In the genomic region with DNA sequence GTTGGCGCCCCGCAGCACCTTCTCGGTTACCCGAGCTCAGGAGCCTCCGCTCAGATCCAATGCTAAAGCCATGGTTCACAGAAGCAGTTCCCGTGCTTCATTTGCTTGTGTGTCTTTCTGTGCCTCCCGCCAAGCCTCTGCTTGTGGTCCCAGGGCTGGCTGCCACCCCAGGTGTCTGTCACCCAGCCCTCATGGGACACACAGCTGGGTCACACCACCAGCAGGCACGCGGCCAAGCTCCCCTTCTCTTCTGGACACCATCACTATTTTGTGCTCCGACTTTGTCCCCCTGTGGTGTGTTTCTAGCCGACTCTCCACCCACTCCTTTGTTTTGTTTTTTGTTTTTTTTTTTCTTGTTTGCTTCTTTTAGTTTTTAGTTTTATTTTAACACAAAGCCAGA, we compare ENCODE assay signal across 36 mouse cellular contexts. TPM values are rescaled to one million over a fixed set of nuclear protein-coding genes. Genes with fewer than 3 reads are reported as not detected.
DNase-seq lines count a peak whose midpoint lies in the region; ATAC-seq lines count a peak whose summit lies in the region.
"Had no signal": no experiment of that assay in that cellular context is flagged by ENCODE, and none has a peak within 500 bp of the region (broad histone marks: within the 10 kb centered on the region; RNA-seq: fewer than 3 reads in every experiment).

No protein-coding gene starts in this region.

- H3K4me2 ChIP-seq in hindbrain, embryonic 16.5 days (ENCODE audit: low read length): no peak overlapping the region
- H3K4me2 ChIP-seq: heart, embryonic 13.5 days; hindbrain, embryonic 14.5 days; limb, embryonic 15.5 days; liver, embryonic 13.5 days; midbrain, embryonic 13.5 days; stomach, embryonic 15.5 days had no signal

- DNase-seq in cerebellum, adult 9-10 months: peak; percentile 10
- DNase-seq in cerebellum, adult 8-10 months: no peak
- DNase-seq in gastrocnemius, postnatal 10 days: peak; percentile 30
- DNase-seq in gastrocnemius, adult 18-20 months (ENCODE audit: low spot score): no peak
- no peak for DNase-seq in hindbrain, embryonic 10.5 days (ENCODE audit: low spot score)
- DNase-seq in testis, postnatal 10 days (ENCODE audit: low spot score): peak; percentile 60
- DNase-seq in testis, postnatal 14 days (ENCODE audit: low spot score): no peak
- DNase-seq: adrenal gland, adult 8-10 months; kidney, adult 2 months; kidney, postnatal 36 days; liver, embryonic 13.5 days; lung, adult 18-20 months; lung, postnatal 4 days; right cerebral cortex, postnatal 25 days; thymus, adult 18-20 months; thymus, postnatal 36 days had no signal

- H3K9me3 ChIP-seq in hindbrain, embryonic 10.5 days: no peaks in the 10 kb centered on the region
- no peaks in the 10 kb centered on the region for H3K9me3 ChIP-seq in hindbrain, embryonic 16.5 days (ENCODE audit: control insufficient read depth, low read length)
- H3K9me3 ChIP-seq: G1E; heart, embryonic 13.5 days; limb, embryonic 10.5 days; limb, embryonic 15.5 days; liver, embryonic 13.5 days; megakaryocyte, embryonic 14.5 days; midbrain, embryonic 13.5 days; stomach, embryonic 15.5 days had no signal

- H3K27ac ChIP-seq in hindbrain, embryonic 10.5 days: 0 out of 2 replicates have a peak overlapping the region, but pooled peaks have one; percentile 46
- no peak overlapping the region for H3K27ac ChIP-seq in hindbrain, embryonic 16.5 days (ENCODE audit: low read depth, low read length)
- H3K27ac ChIP-seq: heart, embryonic 13.5 days; hindbrain, embryonic 14.5 days; layer of hippocampus, adult 2 months; left cerebral cortex, adult 2 months; limb, embryonic 10.5 days; limb, embryonic 15.5 days; liver, embryonic 13.5 days; midbrain, embryonic 13.5 days; stomach, embryonic 15.5 days had no signal

- no peak overlapping the region for H3K9ac ChIP-seq in hindbrain, embryonic 16.5 days (ENCODE audit: low read depth, low read length)
- H3K9ac ChIP-seq: heart, embryonic 13.5 days; hindbrain, embryonic 14.5 days; limb, embryonic 15.5 days; liver, embryonic 13.5 days; midbrain, embryonic 13.5 days; stomach, embryonic 15.5 days had no signal

- no peak overlapping the region for H3K4me3 ChIP-seq in hindbrain, embryonic 10.5 days
- H3K4me3 ChIP-seq in hindbrain, embryonic 16.5 days (ENCODE audit: low read length): no peak overlapping the region
- H3K4me3 ChIP-seq: erythroblast, embryonic 14.5 days; heart, embryonic 13.5 days; layer of hippocampus, adult 2 months; left cerebral cortex, adult 2 months; limb, embryonic 10.5 days; limb, embryonic 15.5 days; liver, embryonic 13.5 days; megakaryocyte, embryonic 14.5 days; midbrain, embryonic 13.5 days; stomach, embryonic 15.5 days had no signal

- H3K36me3 ChIP-seq in hindbrain, embryonic 10.5 days: peaks cover 82% of the 10 kb centered on the region
- H3K36me3 ChIP-seq in hindbrain, embryonic 16.5 days (ENCODE audit: control insufficient read depth, insufficient read depth, low read length): peaks cover 27% of the 10 kb centered on the region

- WGBS in hindbrain, embryonic 10.5 days: 84% methylated on average over 11 of the region's 11 CpGs
- WGBS in hindbrain, embryonic 16.5 days: 71% methylated on average over 11 of the region's 11 CpGs

- peaks cover 25% of the 10 kb centered on the region for H3K4me1 ChIP-seq in hindbrain, embryonic 10.5 days (replicated peaks)
- peaks cover 3% of the 10 kb centered on the region; the same call in 1 of the 2 replicates for H3K4me1 ChIP-seq in hindbrain, embryonic 16.5 days (ENCODE audit: control insufficient read depth, insufficient read depth, low read depth, low read length)
- H3K4me1 ChIP-seq: limb, embryonic 10.5 days; liver, embryonic 13.5 days; megakaryocyte, embryonic 14.5 days; stomach, embryonic 15.5 days had no signal

- no peaks in the 10 kb centered on the region for H3K27me3 ChIP-seq in hindbrain, embryonic 10.5 days (ENCODE audit: insufficient read depth, poor library complexity, severe bottlenecking)
- no peaks in the 10 kb centered on the region for H3K27me3 ChIP-seq in hindbrain, embryonic 16.5 days (replicated peaks; ENCODE audit: control insufficient read depth, insufficient read depth, low read length)
- H3K27me3 ChIP-seq: CH12.LX; heart, embryonic 13.5 days; limb, embryonic 15.5 days; liver, embryonic 13.5 days; midbrain, embryonic 13.5 days; stomach, embryonic 15.5 days had no signal

- ATAC-seq in hindbrain, embryonic 16.5 days: no peak
- ATAC-seq: inflammation-experienced regulatory T-cells, adult 6 months; lung, postnatal 0 days; midbrain, embryonic 13.5 days had no signal

RNA-seq across cellular contexts. Expression of gene Cck, which starts 28.0 kb away (rescaled TPM):
- total RNA-seq in gastrocnemius, postnatal 10 days (2021): 1 to 10 TPM; 3.4 to 3.5 TPM
- total RNA-seq in gastrocnemius, adult 18-20 months (2021): not detected
- polyA plus RNA-seq in hindbrain, embryonic 10.5 days (2016; fragmentation: Nextera tagmentation; extraction: Ambion mirVana): 1.7 and 2.4 TPM in 2 replicates
- polyA plus RNA-seq in hindbrain, embryonic 16.5 days (2015; fragmentation: Nextera tagmentation; extraction: Ambion mirVana): 70.4 and 88.3 TPM in 2 replicates
- total RNA-seq: CH12.LX; G1E; gastrocnemius, adult 8-10 months; granulocyte monocyte progenitor cell, adult 5-6 weeks; heart, postnatal 36 days; monocyte, adult 5-6 weeks; neutrophil, adult 5-6 weeks had no signal
- polyA plus RNA-seq: erythroblast, embryonic 14.5 days; G1E; inflammation-experienced regulatory T-cells, adult 6 months had no signal

Comparison
In these comparisons a context has a peak if more than half of its experiments do, and no peak if none do; other contexts are left out.
1. DNase-seq: peak in cerebellum, adult 9-10 months (single experiment), gastrocnemius, postnatal 10 days (single experiment) and testis, postnatal 10 days (single experiment); none in cerebellum, adult 8-10 months (single experiment), gastrocnemius, adult 18-20 months (single experiment), hindbrain, embryonic 10.5 days (single experiment) and testis, postnatal 14 days (single experiment).